Mouse (Mus musculus) gastrocnemius, adult 8-10 months (tissue): ENCODE results near the gene Vps13c. TPM values are rescaled to one million over a fixed set of nuclear protein-coding genes. Genes with fewer than 3 reads are reported as not detected.

Experiments used
- DNase-seq, 2 experiments: peaks; one replicate each; pipeline ENCODE4 v3.0.0; 2022; ENCODE audit warnings: low spot score in 2 of 2
- total RNA-seq, 4 experiments: library from RNA; stranded (reverse); gene quantifications; 2 replicates each; pipeline ENCODE4 v1.2.4; 2022

Gene Vps13c
- total RNA-seq, 4 experiments from 2014 or later, result 25.9 to 34.4 (median 30.2) TPM

DNA sequence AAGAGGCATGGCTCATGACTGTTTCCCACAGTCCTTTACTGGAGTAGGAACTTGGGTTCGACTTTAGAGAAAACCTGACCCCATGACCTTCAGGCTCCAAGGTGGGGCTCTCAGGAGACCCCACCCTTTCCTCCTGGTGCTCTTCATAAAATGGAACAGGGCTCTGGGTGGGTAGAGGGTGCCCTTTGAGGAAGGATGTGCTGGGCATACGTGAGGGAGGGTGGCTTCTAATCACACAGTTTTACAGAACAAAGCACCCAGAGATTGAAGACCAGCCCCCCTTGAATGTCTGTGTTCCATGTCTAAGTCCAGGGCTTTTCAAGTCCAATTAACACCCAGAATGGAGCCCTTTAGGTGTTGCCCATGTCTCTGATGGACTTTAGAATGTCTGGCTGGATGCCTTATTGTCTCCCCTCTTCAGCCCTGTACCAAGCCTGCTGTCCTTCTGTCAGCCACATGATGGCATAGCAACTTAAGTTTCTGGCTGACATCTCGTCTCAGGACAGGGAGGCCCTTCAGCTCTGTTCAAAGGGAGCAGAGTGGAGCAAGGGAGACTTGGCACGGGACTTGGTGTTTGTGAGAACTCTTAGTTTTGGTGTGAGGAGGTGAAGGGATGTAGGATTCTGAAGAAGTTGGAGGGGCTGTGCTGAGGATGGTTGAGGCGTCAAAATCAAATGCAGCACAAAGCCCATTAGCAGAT, 176.2 kb downstream of the Vps13c start:
- no peak for DNase-seq

DNA sequence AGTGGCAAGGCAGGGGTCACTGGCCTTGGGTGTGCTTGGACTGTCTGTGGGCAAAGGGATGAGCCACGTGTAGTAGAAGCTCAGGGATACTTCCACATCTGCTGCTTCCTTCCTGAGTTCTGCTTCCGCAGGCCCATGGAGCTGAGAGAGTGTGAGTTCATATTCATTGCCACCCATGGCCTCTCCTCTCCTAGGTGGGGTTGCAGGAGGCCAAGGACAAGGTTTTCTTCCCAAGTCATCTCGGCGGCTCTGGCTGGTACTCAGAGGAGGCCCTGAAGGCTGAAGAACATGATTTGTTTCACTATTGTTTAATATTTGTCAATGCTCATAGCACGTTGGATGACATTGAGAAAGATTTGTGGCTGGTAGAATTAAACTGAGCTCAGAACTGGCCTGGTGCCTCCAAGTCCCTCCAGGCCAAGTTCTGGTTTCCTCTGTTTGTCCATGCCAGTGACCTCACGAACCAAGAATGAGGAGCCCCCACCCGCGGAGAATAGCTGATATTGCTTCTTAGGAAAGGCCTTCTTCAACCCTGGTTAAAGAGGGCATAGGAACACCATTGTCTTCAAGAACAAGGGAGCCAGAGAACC, 180.7 kb downstream of the Vps13c start:
- DNase-seq, result peak; percentile 37 to 50

DNA sequence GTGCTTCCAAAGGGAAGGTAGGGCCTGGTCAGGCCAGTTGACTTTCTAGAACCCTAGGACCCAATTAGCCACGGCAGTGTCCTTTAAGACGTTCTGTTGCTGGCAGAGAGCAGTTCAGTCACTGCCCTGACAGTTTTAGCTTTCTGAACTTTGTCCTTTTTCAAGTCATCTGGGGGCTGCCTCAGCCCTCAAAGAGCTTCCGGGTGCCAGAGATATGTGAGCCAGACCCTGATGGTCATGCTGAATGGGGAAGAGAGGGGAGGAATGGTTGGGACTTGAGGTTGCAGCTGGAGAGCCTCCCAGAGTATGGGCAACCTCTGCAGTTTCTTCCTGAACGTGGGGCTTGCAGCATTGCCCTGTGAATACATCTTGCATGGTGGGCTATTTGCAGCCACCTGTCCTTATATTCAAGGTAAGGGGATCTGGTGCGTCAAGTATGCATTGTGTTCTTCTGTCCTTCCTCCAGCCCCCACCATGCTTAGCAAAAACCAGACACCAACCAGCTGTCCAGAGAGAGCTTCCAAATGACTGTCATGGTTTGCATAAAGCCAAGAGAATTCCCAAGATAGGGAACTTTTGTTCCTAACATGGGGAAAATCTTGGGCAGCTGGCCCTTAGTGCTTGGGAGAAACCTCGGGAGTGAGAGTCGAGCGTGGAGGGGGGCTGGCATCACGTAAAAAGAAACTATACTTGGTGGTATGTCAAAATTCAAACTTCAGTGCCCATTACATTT, 182.3 kb downstream of the Vps13c start:
- no peak for DNase-seq

DNA sequence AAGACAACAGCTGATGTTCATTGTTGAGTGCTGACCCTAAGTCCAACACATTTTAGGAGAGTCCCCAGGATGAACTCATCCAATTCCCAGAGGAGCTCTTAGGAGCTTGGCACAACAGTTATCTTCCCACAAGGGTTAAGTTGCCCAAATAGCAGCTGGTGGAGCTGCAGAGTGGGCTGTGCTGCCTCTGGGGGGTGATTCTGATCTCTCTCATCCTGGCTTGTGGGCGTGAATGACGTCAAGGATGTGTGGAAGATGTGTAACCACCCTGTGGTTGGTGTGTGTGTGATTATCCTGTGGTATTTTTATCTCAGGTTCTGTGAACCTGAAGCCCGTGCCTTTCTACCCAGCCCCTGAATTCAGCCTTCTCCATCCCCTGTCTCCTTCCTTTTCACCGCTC, 188.4 kb downstream of the Vps13c start:
- no peak for DNase-seq

DNA sequence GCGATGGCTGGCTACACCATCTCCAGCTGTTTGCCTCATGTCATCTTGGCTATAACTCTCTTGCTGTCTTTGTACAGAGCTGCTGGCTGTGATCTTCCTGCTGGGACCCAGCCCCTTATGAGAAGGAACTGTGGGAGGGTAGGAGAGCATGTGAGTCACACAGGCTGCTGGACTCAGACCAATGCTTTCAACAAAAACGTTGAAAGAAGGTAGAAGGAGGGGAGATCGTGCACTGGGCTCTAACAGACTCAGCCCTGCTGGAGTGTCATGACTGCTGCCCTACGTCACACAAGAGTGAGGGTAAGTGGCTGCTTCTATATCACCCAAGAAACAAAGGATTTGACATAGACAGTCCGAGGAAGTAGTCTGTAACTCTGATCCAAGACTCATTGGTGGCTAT, 193.6 kb downstream of the Vps13c start:
- no peak for DNase-seq

Other genes with a start within 250 kb of the Vps13c start
- gene C2cd4b, start 81.0 kb upstream of the Vps13c start, total RNA-seq, result not detected
- gene C2cd4a, start 8.1 kb upstream of the Vps13c start, total RNA-seq, result not detected